Mouse (Mus musculus) B cell, adult 2 months (primary cell): ENCODE results near the gene Syne2.
"Not testable (repeated sequence)": the region's sequence is repeated elsewhere in the genome, so short reads cannot be mapped to it uniquely, and the experiment has no call there.

Source experiments
- DNase-seq, 2 experiments: peaks; one replicate each; pipeline ENCODE4 v3.0.0; 2022

Syne2 gene

GRCm38 (mm10) chr12:76111046-76111445 lies 293.1 kb downstream of the Syne2 start:
- no peak for DNase-seq

GRCm38 (mm10) chr12:76116577-76116976 lies 298.6 kb downstream of the Syne2 start:
- DNase-seq = no peak

- DNase-seq = no peak
These were observed 299.8 kb downstream of the Syne2 start for GRCm38 (mm10) chr12:76117632-76118153.

GRCm38 (mm10) chr12:76123223-76123622 lies 305.3 kb downstream of the Syne2 start:
- peak; percentile 19 to 21 for DNase-seq

- no peak for DNase-seq
These were observed 310.4 kb downstream of the Syne2 start for GRCm38 (mm10) chr12:76128306-76128705.

- DNase-seq = no peak
These were observed 310.9 kb downstream of the Syne2 start for GRCm38 (mm10) chr12:76128831-76129230.

GRCm38 (mm10) chr12:76130281-76130680 lies 312.3 kb downstream of the Syne2 start:
- DNase-seq = peak; percentile 63 to 65

GRCm38 (mm10) chr12:76130891-76131290 lies 313.0 kb downstream of the Syne2 start:
- DNase-seq = no peak

GRCm38 (mm10) chr12:76132591-76132990 lies 314.7 kb downstream of the Syne2 start:
- no peak for DNase-seq

GRCm38 (mm10) chr12:76133081-76133480 lies 315.1 kb downstream of the Syne2 start:
- not testable (repeated sequence) for DNase-seq

GRCm38 (mm10) chr12:76136701-76137100 lies 318.8 kb downstream of the Syne2 start:
- DNase-seq = no peak

GRCm38 (mm10) chr12:76152389-76152788 lies 334.5 kb downstream of the Syne2 start:
- not testable (repeated sequence) for DNase-seq
